Mouse (Mus musculus) erythroblast, embryonic 14.5 days (primary cell): ENCODE measurements around the gene Ramp3. TPM values are rescaled to one million over a fixed set of nuclear protein-coding genes. Genes with fewer than 3 reads are reported as not detected.

Source experiments
- H3K27me3 ChIP-seq: 2 replicates; pipeline ENCODE4 v1.6.1; 2012; ENCODE audit warnings: inconsistent platforms; ENCODE audit not compliant: control insufficient read depth
- H3K36me3 ChIP-seq: 2 replicates; pipeline ENCODE4 v1.6.1; 2012; ENCODE audit warnings: mild to moderate bottlenecking, inconsistent platforms; ENCODE audit not compliant: control insufficient read depth
- H3K4me1 ChIP-seq: 2 replicates; pipeline ENCODE4 v1.6.1; 2012; ENCODE audit warnings: inconsistent platforms; ENCODE audit not compliant: control insufficient read depth
- H3K4me3 ChIP-seq: replicated peaks from 2 replicates; pipeline ENCODE3; 2012; ENCODE audit warnings: moderate library complexity, mild to moderate bottlenecking, inconsistent platforms
- H3K9me3 ChIP-seq: 2 replicates; pipeline ENCODE4 v1.6.1; 2012; ENCODE audit warnings: low read length, inconsistent platforms, mixed read lengths; ENCODE audit not compliant: control insufficient read depth
- GATA1 ChIP-seq: IDR thresholded peaks from 2 replicates; pipeline ENCODE4 v1.6.1; 2012; ENCODE audit warnings: low read length, inconsistent platforms, mixed read lengths
- TAL1 ChIP-seq: IDR thresholded peaks from 3 replicates; pipeline ENCODE4 v1.6.1; 2012; ENCODE audit warnings: low read length, inconsistent platforms, mixed read lengths
- polyA plus RNA-seq: library from polyadenylated mRNA; stranded (reverse); fragments of >175 nt; gene quantifications from 2 replicates; pipeline ENCODE4 v1.2.3, GENCODE M21; 2012

Ramp3 gene
- not detected in 2 replicates for polyA plus RNA-seq

DNA sequence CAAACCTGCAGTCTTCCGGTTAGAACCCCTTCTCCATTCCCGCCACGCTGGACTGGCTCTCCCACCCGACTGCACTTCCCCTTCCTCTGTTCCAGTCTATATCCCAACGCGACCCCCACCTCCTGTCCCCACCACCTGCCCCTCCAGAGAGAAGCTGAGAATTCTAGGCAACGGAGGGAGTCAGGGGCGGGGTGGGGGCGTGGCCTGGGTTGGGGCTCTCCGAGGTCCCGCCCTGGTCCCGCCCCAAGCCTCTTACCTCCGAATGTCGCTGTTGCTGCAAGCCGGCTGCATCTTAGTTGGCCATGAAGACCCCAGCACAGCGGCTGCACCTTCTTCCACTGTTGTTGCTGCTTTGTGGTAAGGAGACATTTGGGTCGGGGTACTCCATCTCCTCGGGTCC is at the start of gene Ramp3:
Gene Ramp3, plus strand, starts transcription at position 251 of the 400 bp plus-strand sequence.
- no peak within 1 kb of the TSS for H3K4me3 ChIP-seq
- no peaks in the 10 kb centered on the region for H3K36me3 ChIP-seq
- H3K4me1 ChIP-seq = peaks cover 4% of the 10 kb centered on the region
- H3K27me3 ChIP-seq = no peaks in the 10 kb centered on the region; the same call in 1 of the 2 replicates
- TF ChIP-seq GATA1 (no peak), TAL1 (no peak)
- H3K9me3 ChIP-seq = no peaks in the 10 kb centered on the region

DNA sequence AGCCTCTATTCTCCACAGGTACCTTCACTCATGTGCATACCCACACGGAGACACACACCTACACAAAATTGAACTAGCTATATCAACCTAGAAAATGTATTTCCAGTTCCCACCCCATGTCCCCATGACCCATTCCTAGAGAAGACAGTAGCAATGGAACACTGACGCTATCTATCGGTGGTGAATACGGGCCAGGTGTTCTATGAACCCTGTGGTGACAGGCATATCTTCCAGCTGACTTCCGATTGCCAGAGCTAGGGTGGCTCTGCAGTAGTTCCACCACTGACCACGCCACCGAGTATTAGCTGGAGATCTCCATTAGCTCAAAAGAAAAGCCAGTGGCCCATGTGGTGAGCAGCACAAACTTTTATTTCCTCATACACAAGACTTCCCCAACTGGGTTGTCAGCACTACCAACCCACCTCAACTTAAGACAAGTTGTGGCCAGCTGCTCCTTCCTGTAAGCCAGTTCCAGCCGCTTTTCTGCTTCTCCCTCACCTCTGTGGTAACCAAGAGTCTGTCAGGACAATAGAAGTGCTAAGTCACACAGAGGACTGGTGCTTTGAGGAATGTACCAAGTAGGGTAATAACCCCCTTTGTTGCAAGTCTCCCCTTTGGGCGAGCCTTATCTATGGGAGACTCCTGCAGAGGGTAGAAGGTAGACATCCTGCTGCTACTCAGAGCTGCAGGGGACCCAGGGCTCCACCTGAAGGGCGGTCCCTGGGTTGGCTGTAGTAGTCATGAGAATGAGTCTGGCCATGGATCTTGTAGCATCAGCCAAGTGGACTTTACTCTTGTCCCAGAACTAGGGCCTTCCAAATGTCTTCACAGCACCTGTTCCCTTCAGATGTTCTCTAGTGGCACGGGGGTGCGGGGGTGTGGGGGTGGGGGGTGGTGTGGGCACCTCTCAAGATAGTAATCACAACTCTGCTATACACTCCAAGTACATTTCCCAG is 42.8 kb upstream of the Ramp3 start:
- Histone ChIP-seq H3K4me1 (peaks cover 3% of the 10 kb centered on the region), H3K27me3 (no peaks in the 10 kb centered on the region), H3K36me3 (peaks cover 95% of the 10 kb centered on the region), H3K9me3 (no peaks in the 10 kb centered on the region), H3K4me3 (no peak overlapping the region)
- TF ChIP-seq GATA1 (no peak), TAL1 (no peak)

DNA sequence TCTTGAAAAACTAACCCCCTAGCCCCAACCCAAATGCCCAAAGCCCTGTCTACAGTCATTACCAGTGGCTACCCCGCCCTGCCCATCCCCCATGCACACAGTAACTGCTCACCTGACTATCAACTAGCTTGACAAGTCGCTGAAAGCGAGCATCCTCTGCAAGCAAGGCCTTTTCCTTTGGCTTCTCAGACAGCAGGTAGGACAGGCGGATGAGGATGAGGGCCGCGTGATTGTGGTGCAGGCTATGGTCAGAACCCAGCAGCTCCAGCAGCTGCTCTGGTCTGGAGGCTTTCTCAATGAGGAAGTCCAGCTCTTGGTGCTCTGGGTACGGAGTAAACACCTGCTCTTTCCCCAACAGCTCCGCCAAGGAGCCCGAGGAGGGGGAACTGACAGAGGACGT is 34.6 kb upstream of the Ramp3 start:
- H3K36me3 ChIP-seq = peaks cover 61% of the 10 kb centered on the region
- no peaks in the 10 kb centered on the region for H3K9me3 ChIP-seq
- H3K27me3 ChIP-seq = no peaks in the 10 kb centered on the region
- TF ChIP-seq TAL1 = no peak
- no peak for TF ChIP-seq GATA1
- H3K4me1 ChIP-seq = peaks cover 45% of the 10 kb centered on the region
- peak overlapping the region; percentile 99 for H3K4me3 ChIP-seq

DNA sequence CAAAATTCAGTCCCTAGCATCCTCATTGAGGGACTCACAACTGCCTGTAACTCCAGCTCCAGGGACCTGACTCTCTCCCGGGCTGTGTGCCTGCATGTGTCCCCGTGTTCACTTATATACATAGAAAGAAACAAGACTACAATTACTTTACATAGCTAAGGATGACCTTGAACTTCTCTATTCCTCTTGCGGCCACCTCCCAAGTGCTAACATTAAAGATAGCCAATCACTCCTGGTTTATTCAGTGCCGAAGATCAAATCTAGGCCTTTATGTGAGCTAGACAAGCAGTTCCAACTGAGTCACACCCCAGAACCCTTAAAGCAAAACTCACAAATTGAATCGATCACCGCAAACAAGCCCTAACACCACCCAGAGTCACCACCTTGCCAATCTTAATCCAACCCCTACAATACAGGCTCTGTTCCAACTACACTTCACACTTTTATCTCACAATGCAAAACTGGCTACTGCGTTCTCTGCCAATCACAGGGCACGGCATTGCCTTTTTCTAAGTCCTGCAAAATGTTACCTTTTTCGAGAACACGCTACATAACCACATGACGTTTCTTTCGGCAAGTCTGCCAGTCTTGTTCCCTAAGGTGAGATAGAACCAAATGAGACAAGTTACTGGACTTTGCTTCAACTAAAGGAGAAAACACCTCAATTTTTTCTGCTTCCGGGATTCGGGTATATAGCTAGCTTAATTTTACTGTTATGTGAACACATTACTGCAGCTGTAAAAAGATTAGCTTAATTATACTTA is 33.5 kb upstream of the Ramp3 start:
- peaks cover 48% of the 10 kb centered on the region for H3K4me1 ChIP-seq
- no peak for TF ChIP-seq TAL1
- TF ChIP-seq GATA1 = no peak
- peak overlapping the region; percentile 99 for H3K4me3 ChIP-seq
- H3K27me3 ChIP-seq = no peaks in the 10 kb centered on the region
- H3K36me3 ChIP-seq = peaks cover 50% of the 10 kb centered on the region
- H3K9me3 ChIP-seq = no peaks in the 10 kb centered on the region

DNA sequence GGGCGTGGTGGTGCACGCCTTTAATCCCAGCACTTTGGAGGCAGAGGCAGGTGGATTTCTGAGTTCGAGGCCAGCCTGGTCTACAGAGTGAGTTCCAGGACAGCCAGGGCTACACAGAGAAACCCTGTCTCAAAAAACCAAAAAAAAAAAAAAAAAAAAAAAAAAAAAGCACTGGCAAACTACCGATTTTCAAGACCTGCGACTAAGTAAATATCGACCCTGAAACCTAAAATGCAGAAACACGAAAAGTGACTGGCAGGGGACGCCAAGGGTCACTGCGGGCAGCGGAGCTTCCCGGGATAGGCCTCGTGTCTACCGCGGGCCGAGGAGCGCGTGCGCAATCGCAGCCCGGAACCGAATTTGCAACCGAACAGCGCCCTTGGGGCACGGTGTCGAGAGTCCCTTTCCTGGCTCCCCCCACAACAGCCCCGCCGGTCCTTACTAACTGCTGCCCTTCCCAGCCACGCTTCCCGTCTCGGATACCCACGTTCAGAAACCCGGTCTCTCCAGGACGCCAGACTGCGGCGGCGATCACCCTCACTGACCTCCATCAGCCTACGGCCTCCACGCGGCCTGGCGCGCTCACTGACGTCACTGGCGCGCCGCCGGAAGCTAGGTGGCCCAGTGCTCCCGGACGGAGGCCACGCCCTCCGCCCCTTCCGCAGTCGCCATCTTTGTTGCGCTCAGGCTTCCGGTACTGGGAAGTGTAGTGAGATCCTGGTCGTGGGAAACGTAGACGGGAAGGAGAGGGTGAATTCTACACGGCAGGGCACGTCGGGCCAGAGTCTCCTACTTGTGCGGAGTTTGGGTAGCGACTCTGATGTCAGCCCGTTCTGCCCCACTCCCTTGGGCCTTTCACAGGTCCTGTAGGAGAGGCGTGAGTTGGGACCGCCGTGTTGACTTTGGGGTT is 32.6 kb upstream of the Ramp3 start, which contains the start of gene Tbrg4:
Gene Tbrg4, minus strand, starts transcription at position 590 of the 910 bp plus-strand sequence.
- Histone ChIP-seq H3K4me3 (peak within 1 kb of the TSS; percentile 99), H3K4me1 (peaks cover 45% of the 10 kb centered on the region)

DNA sequence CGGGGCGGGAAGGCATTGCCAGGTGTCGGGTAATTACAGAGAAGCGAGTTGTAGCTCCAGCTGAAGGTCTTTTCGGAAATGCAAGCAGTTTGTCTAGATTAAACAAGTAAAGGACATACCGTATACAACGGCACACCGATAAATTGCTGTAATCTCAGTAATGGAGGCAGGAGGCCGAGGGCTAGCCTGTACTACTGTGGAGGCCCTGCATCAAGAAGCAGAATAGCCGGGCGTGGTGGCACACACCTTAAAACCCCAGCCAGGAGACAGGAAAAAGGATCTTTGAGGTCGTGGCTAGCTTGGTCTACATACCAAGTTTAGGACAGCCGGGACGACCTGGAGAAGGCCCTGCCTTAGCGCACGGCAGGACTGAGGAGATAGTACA is 31.9 kb upstream of the Ramp3 start:
- peaks cover 35% of the 10 kb centered on the region for H3K36me3 ChIP-seq
- peak overlapping the region; percentile 99 for H3K4me3 ChIP-seq
- TF ChIP-seq GATA1 = no peak
- no peak for TF ChIP-seq TAL1
- peaks cover 45% of the 10 kb centered on the region for H3K4me1 ChIP-seq
- H3K9me3 ChIP-seq = no peaks in the 10 kb centered on the region
- H3K27me3 ChIP-seq = no peaks in the 10 kb centered on the region

More for the DNA sequence above, 32.6 kb upstream of the Ramp3 start, which contains the start of gene Tbrg4:
- Histone ChIP-seq H3K9me3 (no peaks in the 10 kb centered on the region), H3K27me3 (no peaks in the 10 kb centered on the region), H3K36me3 (peaks cover 41% of the 10 kb centered on the region)
- TF ChIP-seq TAL1 (no peak), GATA1 (no peak)

DNA sequence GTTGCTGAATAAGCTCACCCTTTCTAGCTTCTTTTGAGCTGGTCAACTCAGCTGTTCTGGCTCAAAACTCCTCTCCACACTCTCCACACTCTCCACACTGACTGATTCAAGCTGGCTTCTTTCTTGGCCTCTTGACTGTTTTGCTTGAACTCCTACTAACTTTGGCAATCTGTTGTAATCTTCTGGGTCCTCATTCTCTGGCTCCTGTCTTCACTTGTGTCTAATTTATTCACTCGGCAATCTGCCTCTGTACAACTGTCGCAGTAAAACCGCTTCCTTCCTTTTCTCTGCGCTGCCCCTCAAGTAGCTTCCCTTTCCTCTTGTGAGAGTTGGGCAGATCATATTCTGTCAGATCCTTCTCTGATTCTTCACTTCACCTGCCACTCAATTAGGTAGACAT is 30.6 kb upstream of the Ramp3 start:
- H3K9me3 ChIP-seq = no peaks in the 10 kb centered on the region
- TF ChIP-seq TAL1 (no peak), GATA1 (no peak)
- no peaks in the 10 kb centered on the region for H3K27me3 ChIP-seq
- H3K4me1 ChIP-seq = peaks cover 41% of the 10 kb centered on the region
- no peak overlapping the region for H3K4me3 ChIP-seq
- peaks cover 21% of the 10 kb centered on the region for H3K36me3 ChIP-seq

DNA sequence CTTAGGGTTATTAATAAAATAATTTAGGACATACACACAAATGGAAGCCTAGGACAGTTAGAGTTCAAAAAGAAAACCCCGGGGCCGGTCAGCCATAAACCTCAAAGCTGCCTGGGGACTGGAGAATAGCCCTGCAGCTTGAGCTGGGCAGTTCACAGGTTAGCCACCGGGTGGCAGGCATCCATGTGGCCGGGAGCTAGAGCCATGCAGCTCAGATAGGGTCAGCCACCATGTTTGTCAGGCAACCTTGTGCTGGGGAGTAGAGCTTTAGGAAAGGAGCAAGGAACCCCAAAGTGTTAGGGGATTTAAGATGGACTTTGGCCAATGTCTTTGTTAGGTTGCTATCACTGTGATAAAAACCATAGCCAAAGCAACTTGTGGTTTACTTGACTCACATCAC is 29.8 kb upstream of the Ramp3 start:
- Histone ChIP-seq H3K9me3 (no peaks in the 10 kb centered on the region), H3K36me3 (peaks cover 13% of the 10 kb centered on the region), H3K4me1 (peaks cover 36% of the 10 kb centered on the region), H3K27me3 (no peaks in the 10 kb centered on the region), H3K4me3 (no peak overlapping the region)
- TF ChIP-seq TAL1 = no peak
- no peak for TF ChIP-seq GATA1
